Mouse (Mus musculus) retina, embryonic 14.5 days (tissue): Measurements from ENCODE around the gene Itga6.
A peak's percentile ranks its signal among the peaks of the same experiment; 100 is the strongest.
"Not testable (repeated sequence)": the region's sequence is repeated elsewhere in the genome, so short reads cannot be mapped to it uniquely, and the experiment has no call there.

ENCODE experiments used
- DNase-seq: peaks from one replicate; pipeline ENCODE4 v3.0.0-alpha.2; 2015; ENCODE audit warnings: low spot score

Itga6 gene

DNA sequence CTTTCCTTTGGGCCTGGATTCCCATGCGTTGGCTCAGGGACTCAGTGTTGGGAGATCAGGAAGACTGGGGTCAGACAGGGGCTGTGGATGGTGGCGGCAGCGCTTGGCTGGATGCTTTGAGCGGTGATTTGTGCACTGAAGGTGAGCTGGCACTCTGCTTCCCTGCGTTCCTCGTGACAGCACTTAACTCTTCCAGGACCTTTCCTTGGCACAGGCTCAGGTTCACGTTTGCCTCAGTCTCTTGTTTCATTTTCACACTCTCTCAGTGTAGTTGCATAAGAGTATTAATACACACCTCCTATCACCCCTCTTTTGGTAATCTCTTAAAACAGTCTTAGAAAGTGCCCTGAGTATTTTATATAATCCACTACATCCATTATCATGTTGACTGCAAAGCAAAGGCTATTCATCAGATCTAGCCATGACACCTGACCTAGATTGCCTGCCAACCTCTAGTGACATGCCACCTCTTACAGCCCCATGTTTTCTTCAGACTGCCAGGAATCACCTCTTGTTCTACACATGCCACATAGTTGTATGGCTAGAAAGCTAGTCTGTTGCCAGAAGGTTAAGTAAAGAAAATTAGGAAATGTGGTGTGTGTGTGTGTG, 147.4 kb downstream of the Itga6 start:
- no peak for DNase-seq

DNA sequence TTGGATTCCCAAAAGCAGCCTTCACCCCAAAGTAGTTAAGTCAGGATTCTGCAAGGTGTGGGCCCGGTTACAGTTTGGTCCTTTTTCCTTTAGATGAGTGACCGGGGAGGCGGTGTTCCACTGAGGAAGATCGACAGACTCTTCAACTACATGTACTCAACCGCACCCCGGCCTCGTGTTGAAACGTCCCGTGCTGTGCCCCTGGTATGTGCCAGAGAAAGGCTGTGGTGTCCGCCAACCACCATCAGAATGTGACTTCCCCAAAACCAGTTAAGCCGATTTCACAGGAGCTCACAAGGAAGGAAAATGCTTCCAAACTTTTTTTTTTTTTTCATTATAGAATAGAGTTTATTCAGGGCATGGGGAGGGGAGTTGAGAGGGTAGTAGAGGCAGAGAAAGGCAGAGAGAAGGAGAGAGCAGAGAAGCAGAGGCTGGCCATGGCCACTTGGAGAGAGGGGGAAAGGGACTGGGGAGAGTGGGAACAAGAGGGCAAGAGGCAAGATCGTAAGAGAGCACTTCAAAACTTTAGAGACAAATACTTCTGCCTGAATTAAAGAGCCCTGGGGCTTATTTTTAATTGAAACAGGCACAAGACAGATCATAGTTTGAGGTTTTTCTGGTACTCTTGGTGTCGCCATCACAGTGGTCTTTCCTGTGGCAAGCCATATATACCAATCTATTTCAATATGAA, 150.3 kb downstream of the Itga6 start:
- no peak for DNase-seq

DNA sequence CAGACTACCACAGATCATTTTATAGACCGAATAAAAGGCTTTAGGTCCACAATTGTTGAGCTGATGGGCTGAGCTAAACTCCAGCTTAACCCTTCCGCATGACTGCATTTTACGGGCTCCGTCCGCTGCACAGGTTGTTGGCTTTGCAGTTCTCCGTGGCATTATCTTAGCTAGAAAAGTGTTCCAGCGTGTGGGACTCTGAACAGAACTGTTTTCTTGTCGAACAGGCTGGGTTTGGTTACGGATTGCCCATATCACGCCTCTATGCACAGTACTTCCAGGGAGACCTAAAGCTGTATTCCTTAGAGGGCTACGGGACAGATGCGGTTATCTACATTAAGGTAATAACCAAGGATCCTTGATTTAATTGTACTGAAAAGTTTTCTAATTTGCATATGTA, 152.0 kb downstream of the Itga6 start:
- peak; percentile 33 for DNase-seq

DNA sequence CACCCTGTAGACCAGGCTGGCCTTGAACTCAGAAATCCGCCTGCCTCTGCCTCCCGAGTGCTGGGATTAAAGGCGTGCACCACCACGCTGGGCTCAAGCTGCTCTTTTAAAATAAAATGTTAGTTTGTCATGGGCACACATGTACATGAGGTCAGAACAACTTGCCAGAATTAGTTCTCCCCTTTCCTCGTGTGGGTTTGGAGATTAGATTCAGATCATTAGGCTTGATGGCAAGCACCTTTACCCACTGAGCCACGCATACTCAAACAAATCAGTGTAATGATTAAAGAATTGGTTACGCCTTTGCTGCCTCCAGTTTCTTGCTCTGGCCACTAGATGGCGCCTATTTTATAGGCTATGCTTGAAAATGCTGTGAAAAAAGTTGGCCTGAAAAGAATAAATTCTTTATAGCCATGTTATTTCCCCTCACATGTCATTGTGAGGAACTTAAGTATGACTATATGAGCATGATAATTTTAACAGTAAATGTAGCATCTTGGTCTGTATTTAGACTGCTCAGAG, 153.0 kb downstream of the Itga6 start:
- peak; percentile 77 for DNase-seq

- DNase-seq = no peak
Observed at GRCm38 (mm10) chr2:71899886-71900285, 154.5 kb downstream of the Itga6 start.

GRCm38 (mm10) chr2:71905154-71905553, 159.7 kb downstream of the Itga6 start:
- DNase-seq = no peak

- not testable (repeated sequence) for DNase-seq
Observed at GRCm38 (mm10) chr2:71906356-71906755, 160.9 kb downstream of the Itga6 start.
